Mouse (Mus musculus) common myeloid progenitor, adult 5-6 weeks (primary cell): ENCODE measurements at regions not wholly inside any gene's neighbourhood (a gene's known extent, or its start where the extent isn't known, plus 50 kb on each side); places are given as distances from the start of the nearest gene placed in this dataset.

Experiments
- ATAC-seq: replicated peaks from 2 replicates; pipeline ENCODE4 v1.8.0; 2016; ENCODE audit warnings: low read depth, mild to moderate bottlenecking, moderate TSS enrichment, inconsistent platforms; ENCODE audit not compliant: poor library complexity, severe bottlenecking

DNA sequence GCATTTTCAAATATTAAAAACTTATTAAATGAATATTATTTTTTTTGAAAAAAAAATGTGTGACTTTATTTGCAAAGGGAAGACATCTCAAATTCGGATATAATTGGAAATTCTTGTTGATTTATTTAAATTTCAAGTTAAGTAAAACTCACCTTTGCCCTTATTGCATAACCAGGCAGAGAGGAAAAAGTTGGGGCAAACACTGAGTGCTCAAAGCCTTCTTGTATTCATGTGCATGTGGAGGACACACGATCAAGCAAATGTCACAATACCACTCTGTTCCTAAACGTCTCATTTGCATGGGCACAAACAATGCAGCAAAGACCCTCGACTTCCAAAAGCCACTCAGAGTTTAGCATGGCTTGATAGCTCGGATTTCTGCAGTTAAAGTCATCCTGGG is 275.1 kb downstream of the Hace1 start:
- ATAC-seq, result no peak

GRCm38 (mm10) chr10:45855514-45855913 is 277.9 kb downstream of the Hace1 start:
- ATAC-seq, result no peak

- ATAC-seq, result no peak
Measured at GRCm38 (mm10) chr10:45859137-45859536, 281.5 kb downstream of the Hace1 start.

DNA sequence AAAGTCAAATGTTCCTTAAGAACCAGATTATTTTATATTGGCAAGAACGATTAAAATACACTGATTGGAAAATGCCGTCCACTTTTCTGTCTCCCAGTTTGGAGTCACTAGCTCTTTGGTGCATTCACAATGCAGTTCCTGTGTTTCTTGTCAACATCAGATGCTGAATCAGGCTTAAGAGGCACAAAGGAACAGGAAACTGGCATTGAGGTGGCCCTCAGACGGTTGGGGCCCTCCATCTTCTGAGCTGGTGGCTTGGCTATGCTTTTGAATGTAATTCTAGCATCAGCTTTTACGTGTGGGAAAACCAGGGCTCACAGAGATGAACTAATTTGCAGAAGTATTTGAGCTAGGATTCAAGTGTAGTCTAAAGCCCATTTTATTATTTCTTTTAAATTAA is 282.3 kb downstream of the Hace1 start:
- ATAC-seq, result no peak

GRCm38 (mm10) chr10:45860696-45861095 is 283.1 kb downstream of the Hace1 start:
- ATAC-seq, result no peak

- ATAC-seq, result peak; percentile 72
Measured at GRCm38 (mm10) chr10:45865793-45866192, 288.2 kb downstream of the Hace1 start.

GRCm38 (mm10) chr10:45866860-45867259 is 289.2 kb downstream of the Hace1 start:
- ATAC-seq, result peak; percentile 68; the same call in 1 of the 2 replicates

DNA sequence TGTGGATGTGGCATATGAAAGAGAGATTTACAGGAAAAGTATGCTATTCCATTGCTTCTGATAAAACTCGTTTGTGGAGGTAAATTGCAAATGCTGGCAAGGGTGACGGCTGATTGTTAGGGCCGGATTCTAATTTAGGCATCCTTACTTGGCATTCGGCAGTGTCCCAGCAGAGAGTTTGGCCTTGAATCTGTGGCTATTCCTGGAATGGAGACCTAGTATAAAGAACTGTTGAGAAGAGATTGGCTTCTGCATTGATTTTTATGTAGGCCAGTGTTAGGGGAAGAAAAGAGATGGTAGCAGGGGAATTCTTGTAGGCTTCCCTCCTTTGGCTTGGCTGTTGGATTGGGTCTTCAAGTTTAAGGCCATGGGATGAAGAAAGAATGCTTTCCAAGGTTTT is 293.4 kb downstream of the Hace1 start:
- ATAC-seq, result no peak

GRCm38 (mm10) chr10:45872007-45872890 is 294.6 kb downstream of the Hace1 start:
- no peak for ATAC-seq

GRCm38 (mm10) chr10:45873805-45874780 is 296.5 kb downstream of the Hace1 start:
- no peak for ATAC-seq

GRCm38 (mm10) chr10:45875287-45875686 is 297.7 kb downstream of the Hace1 start:
- 0 out of 2 replicates have a peak, but pooled peaks have one; percentile 22 for ATAC-seq

DNA sequence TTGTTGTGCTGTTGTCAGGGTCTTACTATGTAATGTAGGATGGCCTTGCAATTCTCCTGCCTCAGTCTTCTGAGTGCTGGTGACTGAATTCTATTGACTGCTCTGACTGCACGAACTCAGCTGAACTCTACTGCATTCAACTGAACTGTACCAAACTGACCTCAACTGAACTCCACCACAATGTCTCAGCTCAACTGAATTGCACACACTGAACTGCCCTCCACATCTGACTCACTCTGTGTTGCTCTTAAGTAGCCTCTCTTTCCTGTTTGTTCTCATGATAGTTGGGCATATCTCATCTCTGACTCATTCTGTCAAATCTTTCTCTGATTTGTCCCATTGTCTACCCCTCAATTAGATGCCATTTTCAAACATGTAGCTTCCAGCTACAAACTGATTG is 306.1 kb downstream of the Hace1 start:
- ATAC-seq, result no peak

GRCm38 (mm10) chr10:45886636-45887035 is 309.0 kb downstream of the Hace1 start:
- ATAC-seq, result no peak

GRCm38 (mm10) chr10:45888835-45889234 is 311.2 kb downstream of the Hace1 start:
- ATAC-seq, result no peak

DNA sequence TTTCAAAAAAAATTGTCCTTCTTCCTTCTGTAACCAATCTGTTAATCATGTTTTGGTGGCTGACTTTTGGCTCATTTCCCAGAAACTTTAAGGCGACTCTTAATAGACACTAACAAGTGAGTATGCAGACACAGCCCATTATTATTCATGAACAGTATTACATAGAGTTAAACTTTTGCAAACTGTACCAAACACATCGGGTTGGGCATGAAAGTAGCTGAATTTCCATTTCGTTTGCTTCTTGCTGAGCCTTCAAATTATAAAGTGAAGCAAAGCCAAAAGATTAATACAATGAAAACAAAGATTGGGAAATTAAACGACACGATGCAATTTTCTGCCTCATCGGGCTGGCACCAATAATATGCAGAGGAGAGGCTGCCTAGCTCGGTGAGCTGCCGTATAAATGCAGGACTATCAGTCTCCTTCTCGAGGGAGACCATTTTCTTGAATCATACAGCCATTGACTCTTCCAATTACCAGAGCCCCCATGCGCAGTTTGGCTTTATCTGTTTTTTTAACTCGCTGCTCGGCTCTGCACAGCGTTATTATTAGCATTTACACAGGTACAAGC is 311.8 kb downstream of the Hace1 start:
- ATAC-seq, result no peak; the same call in 1 of the 2 replicates

DNA sequence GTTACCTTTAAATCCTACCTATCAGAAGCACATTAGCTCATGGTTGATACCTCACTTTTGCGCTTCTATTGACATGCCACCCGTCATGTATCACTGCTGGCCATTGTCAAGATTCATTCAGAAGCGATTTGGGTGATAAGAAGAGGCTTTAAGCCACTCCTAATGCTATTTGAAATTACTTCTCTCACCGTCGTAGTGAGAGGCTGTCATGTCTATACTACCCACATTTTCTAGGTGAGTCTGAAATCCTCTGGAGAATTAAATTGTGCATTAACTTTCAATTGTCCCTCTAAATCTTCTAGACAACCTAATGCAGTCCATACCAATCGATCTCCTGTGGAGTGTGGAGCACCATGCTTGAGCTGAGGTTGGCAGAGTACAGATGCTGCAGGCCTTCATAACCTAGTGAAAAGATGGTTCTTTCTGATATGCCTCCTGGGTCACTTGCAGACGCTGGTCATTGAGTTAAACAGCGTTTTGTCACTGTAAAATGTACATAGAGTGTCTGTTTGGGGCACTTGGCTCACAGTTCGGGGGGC is 312.5 kb downstream of the Hace1 start:
- ATAC-seq, result no peak

- ATAC-seq, result no peak
Measured at GRCm38 (mm10) chr10:45892464-45892863, 314.8 kb downstream of the Hace1 start.

DNA sequence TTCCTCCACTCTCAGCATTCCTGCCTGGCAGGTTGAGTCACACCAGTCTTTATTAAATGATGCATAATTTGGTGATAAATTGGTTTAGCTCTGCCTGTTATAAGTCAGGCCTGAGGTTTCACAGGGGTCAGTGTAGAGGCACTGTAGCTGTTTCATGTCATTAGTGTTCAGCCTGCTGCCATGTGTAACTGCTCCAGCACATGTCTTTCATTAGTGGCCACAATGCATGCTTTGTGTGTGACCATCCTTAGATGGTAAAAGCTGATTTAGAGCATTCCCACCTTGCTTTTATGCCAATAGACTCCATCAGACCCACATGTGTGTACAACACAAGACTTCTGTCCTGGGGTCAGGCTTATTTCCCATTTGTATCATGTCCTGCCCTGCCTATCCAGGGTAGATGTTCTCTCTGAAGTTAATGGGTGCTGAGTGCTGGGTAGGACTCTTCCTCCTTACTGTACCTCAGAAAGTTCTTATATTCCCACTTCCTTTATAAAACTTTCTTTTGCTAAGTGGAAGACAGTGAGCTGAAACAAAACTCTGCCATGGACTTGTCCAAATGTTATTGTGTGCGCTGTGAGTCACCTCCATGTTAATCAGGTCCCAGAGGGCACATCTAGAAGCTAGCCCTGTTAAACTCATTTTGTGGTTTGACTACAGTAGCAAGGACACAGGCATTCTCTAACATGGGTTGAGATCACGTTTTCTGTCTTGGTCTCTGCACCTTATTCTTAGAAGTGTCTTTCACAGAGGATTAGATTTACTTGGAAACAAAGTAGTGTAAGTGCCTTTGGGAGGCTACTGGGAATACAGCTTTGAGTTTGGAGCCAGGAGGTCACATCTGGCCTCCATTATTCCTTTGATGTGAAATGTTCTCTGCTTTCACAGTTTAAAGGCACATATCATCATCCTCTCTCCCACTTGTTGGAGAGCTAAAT is 316.5 kb downstream of the Hace1 start:
- ATAC-seq, result no peak

DNA sequence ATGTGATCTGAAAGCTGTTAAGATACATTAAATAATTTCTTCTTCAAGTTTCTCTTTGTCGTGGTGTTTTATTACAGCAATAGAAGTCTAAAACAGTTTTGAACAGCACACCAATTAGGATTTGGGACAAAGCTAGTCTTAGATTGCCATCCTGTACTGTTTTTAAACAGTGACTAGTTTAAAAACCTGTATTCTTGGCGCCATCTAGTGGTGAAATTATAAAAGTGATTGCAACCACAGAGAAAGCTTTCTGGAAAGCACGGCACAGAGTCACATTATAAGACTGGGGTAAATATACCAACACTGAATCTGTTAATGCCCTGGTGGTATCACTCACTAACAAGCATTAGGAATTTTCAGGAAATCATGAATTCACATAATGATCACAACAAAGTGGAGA is 339.3 kb downstream of the Hace1 start:
- peak; percentile 68 for ATAC-seq
